Mouse (Mus musculus): ENCODE data around the gene Nfib. TPM values are rescaled to one million over a fixed set of nuclear protein-coding genes. Genes with fewer than 3 reads are reported as not detected.
A peak's percentile ranks its signal among the peaks of the same experiment; 100 is the strongest.

Gene Nfib
- polyA plus RNA-seq, 1 experiment from 2014 or later = 58.4 TPM

DNA sequence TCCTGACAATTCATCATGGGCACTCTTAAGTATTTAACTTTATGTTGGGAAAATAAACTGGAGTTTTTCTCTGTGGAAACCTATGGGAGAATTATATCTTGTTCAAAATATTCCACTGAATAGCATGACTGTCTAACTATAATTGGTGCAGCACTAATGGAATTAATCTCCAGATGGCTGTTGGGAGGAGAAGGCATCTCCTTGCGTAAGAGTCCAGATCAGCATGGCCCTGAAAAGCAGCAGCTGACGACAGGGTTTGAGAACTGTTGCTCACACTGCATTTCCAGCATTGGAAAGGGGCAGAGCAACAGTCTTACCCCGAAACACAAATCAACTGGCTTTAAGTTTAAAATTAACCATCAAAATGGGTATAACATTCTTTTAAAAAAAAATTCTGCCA lies 380.6 kb downstream of the Nfib start:
- ATAC-seq = no peak
- Histone ChIP-seq H3K4me3 (replicated peaks) (no peak overlapping the region), H3K36me3 (peaks cover 15% of the 10 kb centered on the region), H3K27me3 (no peaks in the 10 kb centered on the region), H3K4me2 (replicated peaks) (no peak overlapping the region), H3K4me1 (replicated peaks) (no peaks in the 10 kb centered on the region), H3K9me3 (no peaks in the 10 kb centered on the region), H3K9ac (replicated peaks) (no peak overlapping the region), H3K27ac (no peak overlapping the region)
- 80% methylated on average over 3 of the region's 3 CpGs for WGBS

DNA sequence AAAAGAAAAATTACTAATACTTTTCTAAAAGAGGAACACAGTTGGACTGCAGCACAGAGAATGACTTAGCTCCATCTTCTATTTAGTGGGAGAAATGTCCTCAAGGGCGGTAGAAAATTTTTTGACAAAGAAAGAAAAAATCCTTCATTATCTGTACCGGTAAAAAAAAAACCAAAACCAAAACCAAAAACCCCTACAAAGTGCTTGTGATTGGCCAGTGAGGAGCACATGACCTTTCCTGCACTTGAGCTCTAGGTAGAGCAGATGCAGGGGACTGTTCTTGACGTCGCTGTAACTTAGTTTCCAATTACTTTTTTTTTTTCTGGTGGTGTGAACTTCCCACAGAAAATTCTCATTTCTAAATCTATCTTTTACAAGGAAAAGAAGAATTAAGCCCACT lies 384.5 kb downstream of the Nfib start:
- Histone ChIP-seq H3K4me2 (replicated peaks) (no peak overlapping the region), H3K27me3 (no peaks in the 10 kb centered on the region), H3K27ac (no peak overlapping the region), H3K4me1 (replicated peaks) (no peaks in the 10 kb centered on the region), H3K4me3 (replicated peaks) (no peak overlapping the region), H3K9ac (replicated peaks) (no peak overlapping the region), H3K9me3 (no peaks in the 10 kb centered on the region), H3K36me3 (peaks cover 17% of the 10 kb centered on the region)
- ATAC-seq = no peak
- WGBS = 85% methylated on average over 4 of the region's 4 CpGs

DNA sequence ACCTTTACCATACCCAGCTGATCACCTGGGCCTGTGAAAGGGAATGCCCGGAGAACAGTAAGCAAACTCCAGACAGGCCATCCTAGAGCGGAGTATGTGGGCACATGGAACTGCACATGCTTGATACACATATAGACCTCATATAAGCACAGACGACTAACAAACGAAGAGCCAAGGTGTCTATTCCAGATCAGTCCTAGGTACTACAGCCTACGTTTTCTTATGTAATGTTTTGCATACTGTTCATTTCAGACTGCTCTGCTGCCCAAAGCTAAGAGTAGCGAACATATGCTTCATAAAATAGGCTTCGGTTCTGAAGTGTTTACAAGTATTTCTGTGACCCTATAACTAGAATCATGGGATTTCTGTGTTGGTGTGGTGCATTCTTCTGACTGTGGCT lies 386.2 kb downstream of the Nfib start:
- WGBS = 91% methylated on average over 7 of the region's 7 CpGs

DNA sequence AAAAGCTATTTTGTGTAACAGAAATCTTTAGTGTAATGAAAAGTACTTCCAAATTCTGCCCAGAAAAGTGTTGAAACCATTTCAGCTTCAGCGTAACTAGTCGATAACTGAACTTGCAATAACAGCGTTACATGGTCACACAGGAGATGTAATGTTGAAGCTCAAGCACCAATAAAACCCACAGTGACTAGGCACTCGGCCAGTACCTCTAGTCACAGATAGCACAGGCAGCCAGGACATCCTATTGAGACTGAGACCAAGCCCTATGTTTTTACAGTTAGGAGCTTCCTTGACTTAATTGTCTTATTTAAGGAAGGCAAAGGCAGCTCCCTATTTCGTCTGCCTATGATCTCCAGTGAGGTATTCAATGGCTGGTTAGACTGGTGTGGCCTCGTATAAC lies 389.4 kb downstream of the Nfib start:
- Histone ChIP-seq H3K4me1 (replicated peaks) (no peaks in the 10 kb centered on the region), H3K4me3 (replicated peaks) (no peak overlapping the region), H3K27me3 (no peaks in the 10 kb centered on the region), H3K9ac (replicated peaks) (no peak overlapping the region), H3K9me3 (no peaks in the 10 kb centered on the region), H3K27ac (no peak overlapping the region), H3K36me3 (peaks cover 9% of the 10 kb centered on the region; the same call in 1 of the 2 replicates), H3K4me2 (replicated peaks) (no peak overlapping the region)
- ATAC-seq = no peak
- 94% methylated on average over 6 of the region's 6 CpGs for WGBS

More for the DNA sequence above, 386.2 kb downstream of the Nfib start:
- Histone ChIP-seq H3K4me1 (replicated peaks) (no peaks in the 10 kb centered on the region), H3K27me3 (no peaks in the 10 kb centered on the region), H3K9me3 (no peaks in the 10 kb centered on the region), H3K4me2 (replicated peaks) (no peak overlapping the region), H3K4me3 (replicated peaks) (no peak overlapping the region), H3K9ac (replicated peaks) (no peak overlapping the region), H3K36me3 (peaks cover 20% of the 10 kb centered on the region), H3K27ac (no peak overlapping the region)
- no peak for ATAC-seq

DNA sequence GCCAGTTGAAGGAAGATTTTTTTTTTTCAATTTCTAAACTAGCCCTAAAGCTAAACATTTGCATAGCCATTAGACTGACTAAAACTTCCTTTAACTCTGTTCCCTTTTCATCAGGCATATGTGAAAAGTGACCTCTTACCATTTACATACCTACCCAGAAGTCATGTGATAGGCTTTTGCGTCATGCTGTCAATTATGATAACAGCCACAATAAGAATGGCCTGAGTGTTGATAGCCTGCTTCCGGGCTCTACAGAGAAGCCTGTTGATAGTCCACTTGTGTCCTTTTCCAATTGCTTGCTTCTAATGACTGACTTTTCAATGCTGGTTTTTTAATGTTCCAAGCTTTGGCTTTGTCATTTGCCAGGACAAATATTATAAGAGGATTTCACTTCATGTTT lies 389.8 kb downstream of the Nfib start:
- Histone ChIP-seq H3K4me2 (replicated peaks) (no peak overlapping the region), H3K27ac (no peak overlapping the region), H3K9me3 (no peaks in the 10 kb centered on the region), H3K4me3 (replicated peaks) (no peak overlapping the region), H3K36me3 (peaks cover 9% of the 10 kb centered on the region; the same call in 1 of the 2 replicates), H3K4me1 (replicated peaks) (no peaks in the 10 kb centered on the region), H3K27me3 (no peaks in the 10 kb centered on the region), H3K9ac (replicated peaks) (no peak overlapping the region)
- WGBS = 76% methylated on average over 2 of the region's 2 CpGs
- no peak for ATAC-seq

DNA sequence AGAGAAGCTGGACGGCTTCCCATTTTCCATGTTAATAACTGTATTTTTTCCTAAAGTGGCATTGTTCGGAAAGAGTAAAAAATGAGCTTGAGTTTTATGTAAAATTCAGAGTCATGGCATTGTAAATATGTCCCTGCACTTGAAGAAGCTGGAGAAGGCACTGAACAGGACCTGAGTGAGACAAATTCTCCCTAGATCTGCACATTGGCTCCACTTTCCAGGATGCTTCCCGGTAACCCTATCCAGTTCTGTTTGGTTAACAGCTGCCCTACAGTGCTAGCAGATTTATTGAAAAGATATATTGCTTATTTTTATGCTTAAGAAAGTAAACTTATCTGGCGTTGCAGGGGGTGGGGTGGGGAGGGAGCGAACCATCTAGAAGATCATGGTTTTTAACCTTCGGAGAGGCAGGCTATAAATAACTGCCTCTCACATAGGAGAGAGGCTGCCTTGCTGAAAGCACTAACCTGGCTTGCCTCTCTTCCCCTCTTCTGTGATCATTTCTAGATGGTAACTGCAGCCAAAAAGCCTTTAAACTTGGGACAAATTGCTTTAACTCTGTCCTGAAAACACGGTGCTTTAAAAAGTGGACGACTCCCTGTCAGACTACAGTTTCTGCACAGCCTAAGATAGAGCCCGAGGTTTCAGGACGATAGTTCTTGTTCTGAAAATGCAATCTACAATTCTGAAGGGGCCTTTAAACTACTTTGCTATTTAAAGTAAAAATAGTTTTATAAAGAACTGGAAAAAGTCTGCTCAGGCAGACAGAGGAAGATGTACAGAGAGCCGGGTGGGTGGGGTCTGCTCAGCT lies 394.4 kb downstream of the Nfib start:
- Histone ChIP-seq H3K27ac (no peak overlapping the region), H3K27me3 (no peaks in the 10 kb centered on the region), H3K36me3 (peaks cover 11% of the 10 kb centered on the region), H3K4me2 (replicated peaks) (no peak overlapping the region), H3K4me3 (replicated peaks) (no peak overlapping the region), H3K4me1 (replicated peaks) (peaks cover 7% of the 10 kb centered on the region; the same call in 1 of the 2 replicates), H3K9me3 (no peaks in the 10 kb centered on the region), H3K9ac (replicated peaks) (no peak overlapping the region)
- 87% methylated on average over 11 of the region's 11 CpGs for WGBS
- no peak for ATAC-seq

DNA sequence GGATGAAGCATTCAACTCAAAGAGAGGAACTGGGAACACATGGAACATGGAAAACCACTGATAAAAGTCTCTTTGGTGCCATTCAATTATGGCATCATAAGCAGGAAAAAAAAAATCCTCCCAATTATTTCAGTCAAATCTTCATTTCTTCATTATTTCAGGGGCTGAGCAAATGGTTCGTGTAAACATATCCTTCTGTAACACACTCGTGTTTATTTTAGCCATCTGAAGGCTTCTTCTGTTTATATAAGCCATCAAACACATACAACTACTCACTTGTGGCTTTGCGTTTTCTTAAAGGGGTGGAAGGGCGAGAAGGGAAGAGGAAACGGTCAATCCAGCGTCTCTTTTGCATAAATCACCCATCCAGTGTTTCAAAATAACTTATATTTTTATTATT lies 399.5 kb downstream of the Nfib start:
- no peak overlapping the region for H3K4me3 ChIP-seq (replicated peaks)
- peaks cover 8% of the 10 kb centered on the region; the same call in 1 of the 2 replicates for H3K36me3 ChIP-seq
- 0 out of 2 replicates have a peak overlapping the region, but pooled peaks have one; percentile 10 for H3K27ac ChIP-seq
- no peak overlapping the region for H3K9ac ChIP-seq (replicated peaks)
- no peak for ATAC-seq
- peaks cover 49% of the 10 kb centered on the region for H3K4me1 ChIP-seq (replicated peaks)
- no peaks in the 10 kb centered on the region for H3K9me3 ChIP-seq
- 76% methylated on average over 6 of the region's 6 CpGs for WGBS
- H3K27me3 ChIP-seq = no peaks in the 10 kb centered on the region
- no peak overlapping the region for H3K4me2 ChIP-seq (replicated peaks)

DNA sequence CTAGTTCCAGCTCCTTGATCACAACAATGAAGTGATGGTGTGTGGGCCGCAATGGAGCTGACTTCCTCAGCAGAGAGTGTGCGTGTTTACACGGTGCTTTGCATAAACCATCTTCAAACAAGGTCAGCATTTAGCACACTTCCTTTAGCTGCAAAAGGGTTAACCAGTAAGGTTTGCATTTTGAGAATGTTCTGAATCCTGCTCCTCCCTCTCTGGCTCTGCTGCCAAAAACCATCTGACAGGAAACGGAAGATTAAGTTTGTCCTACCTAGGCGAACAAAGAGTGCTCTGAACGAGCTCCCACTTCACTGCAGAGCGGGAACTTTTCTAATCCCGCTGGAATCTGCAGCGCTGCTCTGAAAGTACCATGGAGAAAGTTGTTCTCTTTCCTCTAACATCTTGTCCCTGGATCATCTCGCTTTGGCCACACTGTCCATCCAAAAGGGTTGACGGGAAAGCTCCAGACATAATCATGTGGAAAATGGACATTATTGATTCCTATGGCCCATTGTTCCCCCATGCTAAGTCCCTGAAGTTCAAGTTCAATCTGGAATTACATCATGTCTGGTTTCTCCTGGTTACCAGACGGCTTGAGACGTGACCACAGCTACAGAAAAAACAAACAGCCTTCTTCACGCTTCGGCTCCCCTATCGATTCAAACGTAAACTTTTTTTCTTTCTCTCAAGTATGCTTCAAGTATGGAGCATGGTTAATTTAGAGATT lies 401.2 kb downstream of the Nfib start:
- no peak overlapping the region for H3K4me3 ChIP-seq (replicated peaks)
- peaks cover 49% of the 10 kb centered on the region for H3K4me1 ChIP-seq (replicated peaks)
- peaks cover 7% of the 10 kb centered on the region; the same call in 1 of the 2 replicates for H3K36me3 ChIP-seq
- H3K4me2 ChIP-seq (replicated peaks) = peak overlapping the region; percentile 41
- peak; percentile 84 for ATAC-seq
- H3K27me3 ChIP-seq = no peaks in the 10 kb centered on the region
- peak overlapping the region; percentile 76 for H3K27ac ChIP-seq
- no peaks in the 10 kb centered on the region for H3K9me3 ChIP-seq
- peak overlapping the region; percentile 36; the same call in 1 of the 2 replicates for H3K9ac ChIP-seq (replicated peaks)
- 2% methylated on average over 17 of the region's 17 CpGs for WGBS

DNA sequence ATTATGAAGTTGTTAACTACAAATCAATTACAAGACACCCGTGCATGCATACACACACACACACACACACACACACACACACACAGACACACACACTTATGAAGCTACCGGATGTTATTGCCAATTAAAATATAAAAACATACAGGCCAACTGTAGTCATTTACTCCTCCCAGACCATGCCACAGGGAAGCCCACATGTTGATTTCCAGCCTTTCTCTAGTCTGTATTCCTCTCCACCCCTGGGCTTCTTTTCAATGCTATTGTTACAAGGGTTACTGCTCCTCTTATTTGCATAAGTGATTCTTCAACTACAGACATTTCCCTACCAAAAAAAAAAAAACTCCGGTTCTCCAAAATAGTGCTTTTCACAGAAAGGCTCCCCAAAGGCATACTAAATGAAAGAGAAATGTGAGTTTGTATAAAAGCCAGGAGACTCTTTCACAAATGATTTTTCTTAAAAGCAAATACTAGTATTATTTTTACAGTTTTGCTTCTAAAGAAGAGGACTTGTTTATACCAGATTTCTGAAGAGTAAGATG lies 402.1 kb downstream of the Nfib start:
- no peak overlapping the region for H3K4me2 ChIP-seq (replicated peaks)
- no peaks in the 10 kb centered on the region for H3K9me3 ChIP-seq
- WGBS = 32% methylated on average over 3 of the region's 3 CpGs
- H3K4me1 ChIP-seq (replicated peaks) = peaks cover 49% of the 10 kb centered on the region
- no peak overlapping the region for H3K4me3 ChIP-seq (replicated peaks)
- ATAC-seq = peak; percentile 64; the same call in 1 of the 2 replicates
- H3K36me3 ChIP-seq = 0 out of 2 replicates have a peak, but pooled peaks cover 4% of the 10 kb centered on the region
- no peak overlapping the region for H3K9ac ChIP-seq (replicated peaks)
- no peaks in the 10 kb centered on the region for H3K27me3 ChIP-seq
- peak overlapping the region; percentile 65 for H3K27ac ChIP-seq

DNA sequence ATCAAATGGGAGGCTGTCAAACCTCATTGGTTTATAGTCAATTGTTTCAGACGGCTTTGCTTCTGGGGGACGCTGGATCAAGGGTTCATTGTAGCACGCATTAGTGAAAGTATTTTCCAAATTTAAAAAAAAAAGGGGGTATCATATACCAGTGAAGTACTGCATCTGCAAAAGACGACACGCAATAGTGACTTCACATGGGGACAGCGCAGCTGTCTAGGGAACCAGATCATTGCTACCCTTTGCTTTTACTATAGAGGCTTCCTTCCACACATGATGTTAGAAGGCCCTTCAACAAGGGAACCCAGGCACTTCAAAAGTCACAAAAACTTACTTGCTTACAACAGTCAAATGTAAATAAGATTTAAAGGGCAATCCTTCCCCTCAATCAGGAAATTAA lies 402.6 kb downstream of the Nfib start:
- H3K27me3 ChIP-seq = no peaks in the 10 kb centered on the region
- H3K9me3 ChIP-seq = no peaks in the 10 kb centered on the region
- H3K27ac ChIP-seq = peak overlapping the region; percentile 65
- ATAC-seq = no peak
- H3K4me3 ChIP-seq (replicated peaks) = no peak overlapping the region
- 0 out of 2 replicates have a peak, but pooled peaks cover under 1% of the 10 kb centered on the region for H3K36me3 ChIP-seq
- no peak overlapping the region for H3K9ac ChIP-seq (replicated peaks)
- H3K4me1 ChIP-seq (replicated peaks) = peaks cover 49% of the 10 kb centered on the region
- WGBS = 58% methylated on average over 6 of the region's 6 CpGs
- H3K4me2 ChIP-seq (replicated peaks) = no peak overlapping the region

DNA sequence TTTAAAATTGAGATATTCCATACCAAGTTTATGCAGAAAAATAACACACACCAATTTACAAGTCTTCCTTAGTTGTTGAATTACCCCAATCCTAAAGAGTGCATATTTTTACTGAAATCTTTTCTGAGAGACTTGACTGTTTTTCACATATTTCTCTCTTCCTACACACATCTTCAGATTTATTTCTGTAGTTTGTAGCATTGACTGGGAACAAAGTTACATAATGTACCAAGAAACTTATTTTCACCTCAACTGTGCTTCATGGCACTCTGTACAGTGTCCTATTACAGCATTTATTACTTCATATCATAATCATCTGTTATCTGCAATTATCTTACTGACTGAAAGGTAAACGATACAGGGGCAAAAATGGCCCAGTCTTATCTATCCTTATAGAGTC lies 406.9 kb downstream of the Nfib start:
- H3K9ac ChIP-seq (replicated peaks) = no peak overlapping the region
- no peak overlapping the region for H3K27ac ChIP-seq
- H3K4me1 ChIP-seq (replicated peaks) = peaks cover 17% of the 10 kb centered on the region
- no peaks in the 10 kb centered on the region for H3K36me3 ChIP-seq
- WGBS = 90% methylated on average over 1 of the region's 1 CpGs
- H3K27me3 ChIP-seq = no peaks in the 10 kb centered on the region
- H3K4me2 ChIP-seq (replicated peaks) = no peak overlapping the region
- no peaks in the 10 kb centered on the region for H3K9me3 ChIP-seq
- no peak overlapping the region for H3K4me3 ChIP-seq (replicated peaks)
- ATAC-seq = no peak

DNA sequence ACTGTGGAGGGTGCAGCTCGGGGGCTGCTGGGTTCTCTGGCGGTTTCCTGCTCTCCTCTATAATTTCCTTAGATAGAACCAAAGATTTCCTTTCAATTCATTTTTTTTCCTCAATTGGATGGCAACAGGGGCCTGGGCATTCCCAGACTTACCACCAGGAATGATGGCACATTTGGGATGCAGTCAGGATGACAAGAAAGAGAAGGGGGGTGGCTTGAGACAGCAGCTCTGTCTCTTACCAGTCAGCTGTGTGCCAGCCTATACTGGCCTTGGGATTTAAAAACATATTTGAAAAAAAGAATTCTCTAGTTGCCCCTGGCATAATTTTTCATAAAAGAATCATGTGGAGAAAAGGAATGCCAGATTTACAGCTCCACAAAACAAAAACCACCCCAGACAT lies 408.0 kb downstream of the Nfib start:
- H3K36me3 ChIP-seq = no peaks in the 10 kb centered on the region
- no peaks in the 10 kb centered on the region for H3K27me3 ChIP-seq
- no peak for ATAC-seq
- H3K4me3 ChIP-seq (replicated peaks) = no peak overlapping the region
- H3K9ac ChIP-seq (replicated peaks) = no peak overlapping the region
- no peak overlapping the region for H3K4me2 ChIP-seq (replicated peaks)
- H3K27ac ChIP-seq = no peak overlapping the region
- 86% methylated on average over 2 of the region's 2 CpGs for WGBS
- peaks cover 12% of the 10 kb centered on the region for H3K4me1 ChIP-seq (replicated peaks)
- no peaks in the 10 kb centered on the region for H3K9me3 ChIP-seq
